Mouse (Mus musculus) E14TG2a.4 (cell line): Measurements from ENCODE around the gene Pak3.
"Not testable (repeated sequence)": the region's sequence is repeated elsewhere in the genome, so short reads cannot be mapped to it uniquely, and the experiment has no call there.

Experiments
- H3K27me3 ChIP-seq: 2 replicates; pipeline ENCODE4 v1.6.1; 2014; ENCODE audit warnings: low read length, control low read depth; ENCODE audit not compliant: insufficient read depth
- H3K36me3 ChIP-seq: 2 replicates; pipeline ENCODE4 v1.6.1; 2014; ENCODE audit warnings: low read length, control low read depth; ENCODE audit not compliant: insufficient read depth
- H3K4me1 ChIP-seq: replicated peaks from 2 replicates; pipeline ENCODE4 v1.6.1; 2014; ENCODE audit warnings: low read depth, low read length, control low read depth
- H3K4me3 ChIP-seq: replicated peaks from 2 replicates; pipeline ENCODE4 v1.5.1; 2014; ENCODE audit warnings: mild to moderate bottlenecking, low read length
- H3K9me3 ChIP-seq: 2 replicates; pipeline ENCODE4 v1.6.1; 2014; ENCODE audit warnings: low read length, control low read depth
- CTCF ChIP-seq: conservative IDR thresholded peaks from 2 replicates; pipeline ENCODE4 v1.5.1; 2014; ENCODE audit warnings: low read length
- NANOG ChIP-seq: IDR thresholded peaks from 2 replicates; pipeline ENCODE4 v1.6.1; 2014; ENCODE audit warnings: borderline replicate concordance, low read length, mixed read lengths
- POU5F1 ChIP-seq: IDR thresholded peaks from 2 replicates; pipeline ENCODE4 v1.6.1; 2014; ENCODE audit warnings: low read length, borderline replicate concordance

The Pak3 gene

GRCm38 (mm10) chrX:143518168-143518901 is at the start of gene Pak3:
Pak3 (plus strand) TSS chrX:143518591.
- Histone ChIP-seq H3K27me3 (no peaks in the 10 kb centered on the region), H3K36me3 (no peaks in the 10 kb centered on the region), H3K4me1 (peaks cover 3% of the 10 kb centered on the region; the same call in 1 of the 2 replicates), H3K4me3 (peak within 1 kb of the TSS; percentile 68), H3K9me3 (no peaks in the 10 kb centered on the region)
- no peak for TF ChIP-seq CTCF
- TF ChIP-seq POU5F1, result no peak
- no peak for TF ChIP-seq NANOG

DNA sequence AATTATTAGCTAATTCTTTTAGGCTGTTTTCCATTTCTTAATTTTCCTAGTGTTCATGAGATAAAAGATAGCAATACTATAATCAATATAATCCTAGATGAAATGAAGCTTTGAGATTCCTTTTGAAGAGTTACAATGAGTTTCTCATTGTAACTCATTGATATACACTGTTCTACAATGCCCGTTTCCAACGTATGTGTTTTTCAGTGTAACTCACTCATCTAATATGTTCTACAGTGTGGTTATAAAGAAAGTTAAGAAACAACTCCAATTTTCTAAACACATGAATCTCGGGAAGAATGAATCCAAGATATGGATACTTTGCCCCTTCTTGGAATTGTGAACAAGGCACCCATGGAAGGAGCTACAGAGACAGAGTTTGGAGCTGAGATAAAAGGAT is 35.5 kb upstream of the Pak3 start:
- Histone ChIP-seq H3K4me1 (no peaks in the 10 kb centered on the region), H3K36me3 (no peaks in the 10 kb centered on the region), H3K27me3 (no peaks in the 10 kb centered on the region), H3K4me3 (no peak overlapping the region), H3K9me3 (no peaks in the 10 kb centered on the region)
- TF ChIP-seq CTCF (no peak), NANOG (no peak), POU5F1 (no peak)

- Histone ChIP-seq H3K4me3 (no peak overlapping the region), H3K27me3 (no peaks in the 10 kb centered on the region), H3K4me1 (no peaks in the 10 kb centered on the region), H3K36me3 (no peaks in the 10 kb centered on the region), H3K9me3 (no peaks in the 10 kb centered on the region)
- TF ChIP-seq CTCF, result no peak
- TF ChIP-seq POU5F1, result no peak
- TF ChIP-seq NANOG, result no peak
Measured at GRCm38 (mm10) chrX:143501053-143501695, 17.2 kb upstream of the Pak3 start.

DNA sequence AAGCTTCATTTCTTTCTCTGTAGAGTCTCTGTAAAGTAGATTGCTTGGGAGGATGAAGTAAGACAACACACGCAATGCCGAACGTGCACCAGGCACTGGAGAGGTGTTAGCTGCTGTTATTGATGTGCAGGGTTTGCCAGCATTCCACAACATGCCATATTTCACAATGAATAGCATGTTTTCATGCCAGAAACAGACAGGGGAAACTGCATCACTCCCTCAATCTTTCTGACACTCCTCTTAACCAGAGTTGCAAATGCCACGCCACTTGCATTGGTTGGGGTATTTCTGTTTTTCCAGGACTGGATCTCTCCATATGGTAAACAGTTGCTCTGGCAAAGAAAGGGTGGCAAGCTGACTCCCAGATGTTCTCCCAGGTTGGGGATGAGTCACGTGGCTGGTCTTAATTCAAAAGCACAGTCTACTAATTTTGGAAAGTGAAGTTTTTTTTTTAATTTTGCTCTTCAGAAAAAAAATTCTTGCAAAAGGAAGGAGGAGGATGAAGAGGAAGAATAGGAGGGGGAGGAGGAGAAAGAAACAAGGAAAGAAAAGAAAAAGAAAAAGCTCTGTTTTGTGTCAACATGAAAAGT is 16.5 kb upstream of the Pak3 start:
- Histone ChIP-seq H3K27me3 (no peaks in the 10 kb centered on the region), H3K4me1 (no peaks in the 10 kb centered on the region), H3K9me3 (no peaks in the 10 kb centered on the region), H3K36me3 (no peaks in the 10 kb centered on the region), H3K4me3 (no peak overlapping the region)
- TF ChIP-seq NANOG, result no peak
- TF ChIP-seq POU5F1, result no peak
- TF ChIP-seq CTCF, result no peak

- H3K4me3 ChIP-seq, result peak overlapping the region; percentile 68
- TF ChIP-seq CTCF (no peak), NANOG (no peak), POU5F1 (no peak)
- H3K9me3 ChIP-seq, result no peaks in the 10 kb centered on the region
- peaks cover 3% of the 10 kb centered on the region; the same call in 1 of the 2 replicates for H3K4me1 ChIP-seq
- no peaks in the 10 kb centered on the region for H3K36me3 ChIP-seq
- no peaks in the 10 kb centered on the region for H3K27me3 ChIP-seq
Measured at GRCm38 (mm10) chrX:143518917-143519316, 526 bp downstream of the Pak3 start.

GRCm38 (mm10) chrX:143519454-143519853 is 1.1 kb downstream of the Pak3 start:
- not testable (repeated sequence) for H3K36me3 ChIP-seq, H3K9me3 ChIP-seq, H3K27me3 ChIP-seq, H3K4me3 ChIP-seq, H3K4me1 ChIP-seq

- Histone ChIP-seq H3K27me3 (no peaks in the 10 kb centered on the region), H3K4me1 (peaks cover 3% of the 10 kb centered on the region; the same call in 1 of the 2 replicates), H3K36me3 (no peaks in the 10 kb centered on the region), H3K9me3 (no peaks in the 10 kb centered on the region), H3K4me3 (no peak overlapping the region)
- TF ChIP-seq NANOG (no peak), POU5F1 (no peak), CTCF (no peak)
Measured at GRCm38 (mm10) chrX:143520195-143520594, 1.8 kb downstream of the Pak3 start.

- Histone ChIP-seq H3K36me3 (no peaks in the 10 kb centered on the region), H3K27me3 (no peaks in the 10 kb centered on the region), H3K9me3 (no peaks in the 10 kb centered on the region), H3K4me1 (no peaks in the 10 kb centered on the region), H3K4me3 (no peak overlapping the region)
- TF ChIP-seq CTCF (no peak), NANOG (no peak), POU5F1 (no peak)
Measured at GRCm38 (mm10) chrX:143532331-143532730, 13.9 kb downstream of the Pak3 start.

- no peaks in the 10 kb centered on the region for H3K9me3 ChIP-seq
- no peaks in the 10 kb centered on the region for H3K4me1 ChIP-seq
- H3K27me3 ChIP-seq, result no peaks in the 10 kb centered on the region
- TF ChIP-seq NANOG, result no peak
- TF ChIP-seq POU5F1, result no peak
- TF ChIP-seq CTCF, result no peak
- no peaks in the 10 kb centered on the region for H3K36me3 ChIP-seq
- no peak overlapping the region for H3K4me3 ChIP-seq
Measured at GRCm38 (mm10) chrX:143533574-143533973, 15.2 kb downstream of the Pak3 start.
